Mouse (Mus musculus) kidney, adult 8-10 months (tissue): ENCODE results near the gene R3hcc1l.
A peak's percentile ranks its signal among the peaks of the same experiment; 100 is the strongest.

ENCODE experiments used
- DNase-seq, 2 experiments: peaks; one replicate each; pipeline ENCODE4 v3.0.0; 2022

Gene R3hcc1l

DNA sequence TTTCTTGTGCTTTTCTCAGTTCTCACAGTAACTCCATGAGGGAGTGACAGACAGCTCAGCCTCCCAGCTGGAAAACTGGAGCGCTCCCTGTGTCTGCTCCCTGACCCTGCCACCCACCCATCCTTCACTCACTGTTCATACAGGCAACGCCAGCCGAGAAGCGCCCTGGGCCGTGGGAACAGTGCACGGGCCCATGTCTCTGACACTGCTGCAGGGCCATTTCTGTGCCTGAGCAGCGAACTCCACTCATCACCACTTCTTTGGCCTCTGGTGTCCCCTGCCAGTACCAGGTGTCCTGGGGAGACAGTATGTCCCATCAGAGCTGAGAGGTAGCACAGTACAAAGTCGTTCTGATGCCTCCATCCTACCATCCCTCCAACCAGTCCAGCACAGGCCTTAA is 83.5 kb downstream of the R3hcc1l start:
- no peak for DNase-seq

DNA sequence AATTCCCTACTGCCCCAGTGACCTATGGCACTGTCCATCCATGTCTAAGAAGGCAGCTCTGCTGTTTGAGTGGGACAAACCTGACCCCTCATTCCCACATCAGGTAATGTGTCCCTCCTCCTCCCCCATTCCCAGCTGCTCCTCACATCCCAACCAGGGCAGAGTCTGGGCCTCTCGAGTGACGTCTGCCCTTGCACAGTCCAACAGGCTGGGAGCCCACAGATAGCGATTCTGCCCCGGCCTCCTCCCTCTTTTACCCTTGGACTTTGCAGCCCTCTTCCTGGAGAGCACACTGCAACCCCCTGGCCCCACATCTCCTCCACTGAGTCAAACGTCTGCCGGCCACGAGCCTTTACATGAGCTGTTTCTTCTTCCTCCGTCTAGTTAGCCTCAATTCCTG is 84.0 kb downstream of the R3hcc1l start:
- no peak for DNase-seq

DNA sequence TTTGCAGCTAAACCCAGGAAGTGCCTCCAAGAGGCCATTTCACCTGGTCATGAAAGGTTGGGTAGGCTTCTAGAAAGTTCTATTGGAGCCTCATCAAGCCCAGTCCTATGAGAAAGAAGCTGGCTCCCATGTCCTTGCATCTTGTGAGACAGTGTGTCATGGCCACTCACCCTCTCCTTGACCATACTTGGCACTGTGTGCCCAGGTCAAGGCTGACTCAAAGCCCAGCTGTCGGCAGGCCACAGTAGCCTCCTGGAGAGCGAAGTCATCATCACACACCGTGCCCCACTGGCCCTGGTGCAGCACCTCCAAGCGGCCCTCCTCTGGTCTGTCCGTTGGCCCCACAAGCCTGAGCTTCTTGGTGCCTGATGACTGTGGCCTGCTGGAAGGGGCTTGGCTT is 89.5 kb downstream of the R3hcc1l start:
- no peak for DNase-seq

DNA sequence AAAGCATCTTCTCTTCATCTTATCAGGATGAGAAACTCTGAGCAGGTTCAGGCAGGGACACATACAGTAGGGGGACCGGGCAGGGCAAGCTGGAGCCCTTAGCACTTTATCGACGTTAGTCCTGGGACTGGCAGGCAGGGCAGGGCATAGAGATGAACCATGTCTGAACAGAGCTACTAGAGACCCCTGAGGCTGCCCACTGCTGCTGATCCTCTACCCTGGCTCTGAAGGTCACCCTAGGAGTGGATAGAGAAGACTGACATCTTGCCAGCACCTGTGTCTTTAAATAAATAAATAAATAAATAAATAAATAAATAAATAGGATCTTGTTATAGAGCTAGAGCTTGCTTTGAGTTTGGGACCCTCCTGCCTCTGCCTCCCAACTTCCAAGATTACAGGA is 91.2 kb downstream of the R3hcc1l start:
- no peak for DNase-seq

DNA sequence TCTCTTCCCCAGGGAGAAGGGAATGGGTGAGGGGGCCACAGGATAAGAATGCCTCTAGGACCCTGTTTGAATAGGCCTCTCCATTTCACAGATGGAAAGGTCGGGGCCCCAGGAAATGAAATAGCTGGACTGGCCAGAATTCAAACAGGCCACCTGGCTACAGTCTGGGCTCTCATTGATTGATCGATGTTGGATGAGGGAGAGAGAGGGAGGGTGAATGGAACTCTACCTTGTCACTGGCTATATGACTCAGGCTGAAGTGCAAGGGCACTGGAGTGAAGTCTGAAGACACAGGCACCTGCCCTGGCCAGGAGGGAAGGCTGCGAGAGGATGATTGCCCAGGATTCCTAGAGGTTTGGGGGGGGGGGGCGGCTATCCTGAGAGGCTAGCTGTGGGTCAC is 93.2 kb downstream of the R3hcc1l start:
- DNase-seq: no peak

DNA sequence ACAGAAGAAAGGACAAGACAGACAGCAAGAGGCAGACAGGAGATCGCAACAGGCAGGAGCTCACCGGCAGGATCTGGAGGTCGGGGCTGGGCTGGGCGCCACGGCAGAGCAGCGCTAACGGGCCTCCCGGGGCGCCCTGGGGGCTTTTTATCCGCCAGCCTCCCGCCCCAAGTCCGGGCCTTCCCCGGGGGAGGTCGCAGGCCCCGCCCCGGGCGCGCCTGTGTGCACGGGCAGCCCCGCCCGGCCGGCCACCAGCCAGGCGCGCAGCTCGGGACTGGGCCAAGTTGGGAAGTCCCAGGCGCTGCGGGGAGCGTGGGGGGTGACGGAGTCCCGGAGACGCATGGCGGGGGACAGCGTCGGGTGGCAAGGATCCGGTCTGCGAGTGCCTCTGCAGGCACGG is 94.1 kb downstream of the R3hcc1l start, which contains the start of gene Loxl4:
Loxl4 (minus strand) TSS at position 160 of the 400 bp plus-strand sequence.
- peak; percentile 51 to 53 for DNase-seq

DNA sequence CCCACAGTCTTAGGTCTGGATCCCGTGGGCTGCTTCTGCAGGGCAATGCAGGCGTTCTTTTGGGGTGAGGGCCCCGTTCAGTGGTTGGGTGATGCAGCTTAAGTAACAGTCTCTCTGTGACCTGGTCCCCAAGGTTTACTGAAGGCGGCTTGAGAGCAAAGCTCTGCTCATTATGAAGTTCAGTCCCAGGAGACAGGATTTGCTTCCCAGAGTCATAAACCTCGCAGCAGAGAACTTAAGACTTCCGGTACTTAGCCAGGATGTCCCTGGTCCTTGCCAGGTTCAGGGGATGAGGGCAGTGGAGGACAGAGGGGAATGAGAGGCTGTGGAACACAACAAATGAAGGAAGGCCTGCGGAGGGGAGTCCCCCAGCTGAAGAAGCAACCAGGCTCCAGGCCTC is 94.6 kb downstream of the R3hcc1l start:
- DNase-seq: peak in 1 of 2 experiments; percentile 31

DNA sequence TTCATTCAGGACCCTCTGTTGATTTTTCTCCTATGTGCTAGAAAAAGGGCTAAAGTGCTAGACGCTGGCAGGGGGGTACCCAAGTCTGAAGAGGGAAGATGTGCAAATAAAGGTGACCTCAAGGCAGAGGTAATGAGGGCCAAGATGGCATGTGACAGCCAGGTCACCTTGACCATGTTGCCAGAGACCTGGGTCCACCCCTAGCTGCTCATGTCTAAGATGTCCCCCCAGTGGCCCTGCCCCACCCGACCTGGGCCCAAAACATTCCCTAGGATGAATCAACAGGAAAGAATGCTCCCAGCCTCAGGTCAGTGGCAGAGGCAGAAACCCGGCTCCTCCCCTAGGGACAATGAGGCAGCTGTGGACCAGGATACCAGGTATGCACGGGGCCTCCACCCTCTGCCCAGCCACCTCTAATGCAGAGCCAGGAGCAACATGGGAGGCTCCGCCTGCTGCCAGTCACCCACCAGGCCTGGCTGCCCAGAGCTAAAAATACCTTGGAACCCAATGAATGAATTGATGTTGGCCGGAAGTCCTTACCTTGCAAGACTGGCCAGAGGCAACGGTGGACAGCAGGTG is 95.2 kb downstream of the R3hcc1l start:
- DNase-seq: no peak

DNA sequence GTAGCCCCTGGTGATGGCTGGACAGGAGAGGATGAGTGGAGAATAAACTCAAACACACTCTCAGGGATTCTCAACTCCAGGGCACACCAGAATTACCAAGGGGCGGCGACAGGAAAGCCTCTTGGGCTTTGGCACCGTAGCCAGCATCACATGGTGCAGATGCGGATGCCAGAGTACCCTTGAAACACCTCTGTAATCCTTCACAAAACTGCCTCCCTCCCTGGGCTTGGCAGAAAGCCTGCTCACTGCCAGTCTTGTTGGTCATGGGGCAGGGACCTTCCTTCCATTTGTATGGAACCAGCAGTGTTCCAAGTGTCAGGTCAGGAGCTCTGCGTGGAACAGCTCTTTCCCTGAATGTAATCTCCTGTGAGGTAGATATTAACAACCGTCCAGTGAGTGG is 109.5 kb downstream of the R3hcc1l start:
- DNase-seq: peak; percentile 79 to 85

DNA sequence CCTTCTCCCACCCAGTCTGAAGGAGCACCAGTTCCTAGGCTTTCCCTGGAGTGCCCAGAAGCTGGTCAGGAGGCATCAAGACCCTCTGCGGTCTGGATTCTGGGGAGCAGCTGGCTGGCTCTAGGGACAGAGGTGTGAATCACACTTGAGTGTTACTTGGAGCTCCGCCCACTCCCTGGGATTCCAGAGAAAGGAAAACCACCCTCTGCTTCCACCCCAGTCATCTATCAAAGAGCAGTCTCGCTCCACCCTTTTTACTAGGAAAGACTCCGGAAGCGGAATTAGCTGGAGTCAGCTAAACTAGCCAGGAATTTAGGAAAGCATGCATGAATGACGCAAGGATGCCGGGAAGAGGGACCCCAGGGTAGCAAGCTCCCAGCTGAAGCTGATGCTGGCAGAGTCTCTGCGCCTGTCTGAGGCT is 113.0 kb downstream of the R3hcc1l start:
- DNase-seq: peak; percentile 52 to 62

DNA sequence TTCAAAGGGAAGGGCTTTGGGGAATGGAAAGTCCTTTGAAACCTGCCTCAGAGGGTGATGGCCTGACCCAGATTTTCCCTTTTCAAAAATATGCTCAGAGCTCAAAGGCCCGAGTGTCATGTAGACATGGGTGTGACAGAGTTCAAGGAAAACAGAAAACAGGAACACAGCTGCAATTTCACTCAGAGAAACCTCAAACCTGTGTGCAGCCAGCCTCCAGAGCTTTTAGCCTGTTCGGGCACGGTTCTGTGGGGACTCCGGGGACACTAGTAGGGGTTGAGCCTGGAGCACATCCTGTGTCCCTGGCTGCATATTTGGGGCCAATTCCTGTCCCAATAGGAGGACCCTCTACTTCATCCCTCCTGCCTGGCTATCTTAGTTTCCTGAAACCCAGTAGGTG is 113.7 kb downstream of the R3hcc1l start:
- no peak for DNase-seq

DNA sequence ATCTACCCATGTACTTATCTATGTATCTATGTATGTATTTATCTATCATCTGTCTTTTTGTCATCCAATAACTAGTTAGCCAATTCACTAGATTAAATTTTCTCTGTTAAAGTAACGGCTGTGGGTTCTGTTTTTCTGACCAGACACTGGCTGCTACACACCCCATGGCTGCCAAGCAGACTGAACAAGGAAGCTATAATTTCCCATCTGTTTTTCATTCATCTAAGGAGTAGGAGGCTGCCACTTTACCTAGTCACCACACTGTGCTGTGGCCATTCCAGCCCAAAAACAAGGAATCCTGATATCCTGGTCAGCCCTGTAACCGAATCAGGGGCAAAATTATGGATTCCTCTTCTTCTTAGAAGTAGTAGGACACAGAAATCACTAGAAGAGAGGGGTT is 115.1 kb downstream of the R3hcc1l start:
- no peak for DNase-seq

DNA sequence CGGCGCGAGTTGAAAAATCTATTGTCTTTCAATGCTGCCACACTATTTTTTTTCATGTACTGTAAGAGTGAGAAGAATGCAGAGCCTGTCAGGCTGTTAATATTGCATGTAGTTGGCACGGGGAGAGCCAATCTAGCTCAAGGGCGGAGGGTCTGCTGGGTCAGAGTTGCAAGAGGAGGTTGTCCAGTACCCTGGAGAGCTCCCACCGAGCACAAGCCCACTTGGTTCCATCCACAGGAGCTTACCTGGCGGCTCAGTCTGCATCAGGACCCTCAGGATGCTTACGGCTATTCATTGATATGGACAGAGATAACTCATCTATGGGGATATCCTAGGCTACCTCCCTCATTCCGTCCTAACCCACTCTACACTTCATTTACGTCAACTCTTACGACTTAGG is 118.1 kb downstream of the R3hcc1l start:
- DNase-seq: no peak

DNA sequence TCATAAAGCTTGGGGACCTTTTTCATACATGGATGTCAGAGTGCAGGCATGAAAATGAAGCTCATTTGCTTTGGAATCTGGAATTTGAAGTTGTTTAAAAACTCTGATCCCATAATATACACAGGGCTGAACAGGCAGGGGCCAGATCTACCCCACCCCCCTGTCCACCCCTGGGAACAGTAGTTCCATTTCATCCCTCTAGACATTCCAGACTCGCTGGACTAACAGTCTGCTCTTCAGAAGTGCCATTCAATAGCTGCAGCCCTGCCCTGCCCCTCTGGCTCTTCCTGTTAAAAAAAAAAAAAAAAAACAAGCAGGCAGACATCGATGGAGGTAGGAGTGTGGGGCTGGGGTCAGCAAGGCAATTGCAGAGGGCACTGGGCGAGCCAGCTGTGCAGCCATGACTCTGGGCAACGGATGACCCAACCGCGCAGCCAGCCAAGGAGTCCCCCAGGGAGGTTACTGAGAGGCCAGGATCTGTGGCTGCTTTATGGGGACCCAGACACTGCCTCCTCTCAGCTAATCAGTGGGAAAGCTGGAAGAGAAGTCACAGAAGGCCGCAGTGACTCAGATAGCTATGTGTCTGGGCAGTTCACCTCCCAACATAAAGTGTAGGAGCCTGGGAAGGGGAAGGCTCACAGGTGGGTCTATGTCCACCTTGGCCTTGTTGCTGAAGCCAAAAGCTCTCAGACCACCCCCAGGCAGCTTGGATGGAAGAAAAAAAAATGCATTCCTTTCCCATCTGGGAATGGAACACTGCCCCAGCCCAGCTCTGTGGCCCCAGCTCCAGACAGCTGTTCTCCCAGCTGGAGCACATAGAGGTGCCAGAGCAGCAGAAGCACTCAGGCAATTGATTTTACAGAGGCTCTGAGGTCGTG is 120.3 kb downstream of the R3hcc1l start:
- DNase-seq: no peak

DNA sequence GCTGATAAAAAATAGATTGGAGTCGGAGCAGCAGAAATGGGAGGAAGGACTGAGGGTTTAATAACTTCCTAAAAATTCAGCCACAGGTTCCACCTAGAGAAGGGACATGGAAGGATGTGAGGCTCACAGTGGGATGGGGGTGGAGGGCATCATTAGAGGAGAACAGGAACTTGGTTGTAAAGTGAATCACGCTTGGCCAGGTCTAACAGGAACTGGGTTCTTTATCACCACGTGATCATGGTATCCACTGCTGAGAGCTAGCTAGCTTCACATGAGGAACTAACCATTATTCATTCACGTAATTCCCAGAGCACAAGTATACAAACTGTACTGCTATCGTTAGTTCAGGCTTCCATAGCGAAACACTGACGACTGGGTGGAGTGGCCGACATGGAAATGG is 121.0 kb downstream of the R3hcc1l start:
- no peak for DNase-seq

DNA sequence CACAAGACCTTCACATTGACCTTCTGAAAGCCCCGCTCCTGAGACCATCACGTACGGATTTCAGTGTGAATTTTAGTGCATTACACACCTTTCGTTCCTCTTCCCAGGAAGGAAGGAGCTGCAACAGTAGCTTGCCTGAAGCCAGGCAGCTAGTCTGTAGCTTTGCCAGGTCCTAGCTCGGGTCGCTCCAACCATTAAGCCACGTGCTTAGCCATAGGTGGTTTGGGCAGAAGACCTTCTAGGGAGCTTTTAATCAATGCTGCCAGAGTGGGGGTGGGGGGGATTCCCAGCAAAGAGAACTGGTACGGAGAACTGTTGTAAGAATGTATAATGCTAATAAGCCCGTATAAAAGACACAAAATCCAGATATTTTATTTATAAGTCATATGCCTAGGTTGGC is 121.7 kb downstream of the R3hcc1l start:
- no peak for DNase-seq
